Mouse (Mus musculus): ENCODE measurements around the gene Mcl1. TPM values are rescaled to one million over a fixed set of nuclear protein-coding genes. Genes with fewer than 3 reads are reported as not detected.
"Not testable (repeated sequence)": the region's sequence is repeated elsewhere in the genome, so short reads cannot be mapped to it uniquely, and the experiment has no call there.

The Mcl1 gene
- polyA plus RNA-seq, 1 experiment from 2014 or later = 66.8 TPM

GRCm38 (mm10) chr3:95652871-95653270 lies 5.7 kb upstream of the Mcl1 start:
- Histone ChIP-seq H3K27ac (ENCODE audit: low read depth, low read length) (no peak overlapping the region), H3K27me3 (ENCODE audit: control insufficient read depth, insufficient read depth, low read length) (no peaks in the 10 kb centered on the region), H3K4me3 (ENCODE audit: low read depth, low read length) (no peak overlapping the region), H3K9me3 (ENCODE audit: control insufficient read depth, low read length) (no peaks in the 10 kb centered on the region), H3K36me3 (ENCODE audit: control insufficient read depth, insufficient read depth, low read length) (no peaks in the 10 kb centered on the region), H3K4me2 (ENCODE audit: low read depth, low read length, severe bottlenecking) (no peak overlapping the region), H3K4me1 (replicated peaks; ENCODE audit: control insufficient read depth, insufficient read depth, low read length) (no peaks in the 10 kb centered on the region), H3K9ac (ENCODE audit: low read length) (no peak overlapping the region)
- WGBS = 16% methylated on average over 6 of the region's 6 CpGs
- no peak for DNase-seq (ENCODE audit: low spot score)
- ATAC-seq (replicated peaks; ENCODE audit: low FRiP score) = no peak

GRCm38 (mm10) chr3:95653473-95654034 lies 5.0 kb upstream of the Mcl1 start:
- WGBS = 21% methylated on average over 11 of the region's 11 CpGs
- no peak overlapping the region for H3K4me2 ChIP-seq (ENCODE audit: low read depth, low read length, severe bottlenecking)
- no peaks in the 10 kb centered on the region for H3K36me3 ChIP-seq (ENCODE audit: control insufficient read depth, insufficient read depth, low read length)
- no peaks in the 10 kb centered on the region for H3K4me1 ChIP-seq (replicated peaks; ENCODE audit: control insufficient read depth, insufficient read depth, low read length)
- H3K4me3 ChIP-seq (ENCODE audit: low read depth, low read length) = no peak overlapping the region
- no peaks in the 10 kb centered on the region for H3K9me3 ChIP-seq (ENCODE audit: control insufficient read depth, low read length)
- DNase-seq (ENCODE audit: low spot score) (no peak), ATAC-seq (replicated peaks; ENCODE audit: low FRiP score) (no peak)
- H3K27me3 ChIP-seq (ENCODE audit: control insufficient read depth, insufficient read depth, low read length) = no peaks in the 10 kb centered on the region
- no peak overlapping the region for H3K9ac ChIP-seq (ENCODE audit: low read length)
- H3K27ac ChIP-seq (ENCODE audit: low read depth, low read length) = no peak overlapping the region

GRCm38 (mm10) chr3:95654371-95654770 lies 4.2 kb upstream of the Mcl1 start:
- H3K4me2 ChIP-seq (ENCODE audit: low read depth, low read length, severe bottlenecking); H3K4me3 ChIP-seq (ENCODE audit: low read depth, low read length); H3K9ac ChIP-seq (ENCODE audit: low read length); H3K9me3 ChIP-seq (ENCODE audit: control insufficient read depth, low read length); ATAC-seq (replicated peaks; ENCODE audit: low FRiP score); DNase-seq (ENCODE audit: low spot score); H3K36me3 ChIP-seq (ENCODE audit: control insufficient read depth, insufficient read depth, low read length); H3K27ac ChIP-seq (ENCODE audit: low read depth, low read length); H3K27me3 ChIP-seq (ENCODE audit: control insufficient read depth, insufficient read depth, low read length); H3K4me1 ChIP-seq (replicated peaks; ENCODE audit: control insufficient read depth, insufficient read depth, low read length): not testable (repeated sequence)
- WGBS = 86% methylated on average over 3 of the region's 3 CpGs

GRCm38 (mm10) chr3:95655437-95655836 lies 3.2 kb upstream of the Mcl1 start:
- WGBS = 87% methylated on average over 5 of the region's 5 CpGs
- DNase-seq (ENCODE audit: low spot score) = no peak
- no peak overlapping the region for H3K27ac ChIP-seq (ENCODE audit: low read depth, low read length)

GRCm38 (mm10) chr3:95657108-95657507 lies 1.5 kb upstream of the Mcl1 start:
- no peak overlapping the region for H3K4me3 ChIP-seq (ENCODE audit: low read depth, low read length)
- no peaks in the 10 kb centered on the region for H3K9me3 ChIP-seq (ENCODE audit: control insufficient read depth, low read length)
- H3K4me1 ChIP-seq (replicated peaks; ENCODE audit: control insufficient read depth, insufficient read depth, low read length) = peaks cover 11% of the 10 kb centered on the region
- no peak overlapping the region for H3K4me2 ChIP-seq (ENCODE audit: low read depth, low read length, severe bottlenecking)
- H3K36me3 ChIP-seq (ENCODE audit: control insufficient read depth, insufficient read depth, low read length) = peaks cover 7% of the 10 kb centered on the region
- no peaks in the 10 kb centered on the region for H3K27me3 ChIP-seq (ENCODE audit: control insufficient read depth, insufficient read depth, low read length)
- ATAC-seq (replicated peaks; ENCODE audit: low FRiP score) (no peak), DNase-seq (ENCODE audit: low spot score) (no peak)
- WGBS = 88% methylated on average over 3 of the region's 3 CpGs
- H3K27ac ChIP-seq (ENCODE audit: low read depth, low read length) = no peak overlapping the region
- H3K9ac ChIP-seq (ENCODE audit: low read length) = no peak overlapping the region

More at GRCm38 (mm10) chr3:95655437-95655836, 3.2 kb upstream of the Mcl1 start:
- no peak overlapping the region for H3K9ac ChIP-seq (ENCODE audit: low read length)
- no peaks in the 10 kb centered on the region for H3K27me3 ChIP-seq (ENCODE audit: control insufficient read depth, insufficient read depth, low read length)
- no peaks in the 10 kb centered on the region for H3K4me1 ChIP-seq (replicated peaks; ENCODE audit: control insufficient read depth, insufficient read depth, low read length)
- no peaks in the 10 kb centered on the region for H3K9me3 ChIP-seq (ENCODE audit: control insufficient read depth, low read length)
- no peak overlapping the region for H3K4me2 ChIP-seq (ENCODE audit: low read depth, low read length, severe bottlenecking)
- H3K4me3 ChIP-seq (ENCODE audit: low read depth, low read length) = no peak overlapping the region
- H3K36me3 ChIP-seq (ENCODE audit: control insufficient read depth, insufficient read depth, low read length) = no peaks in the 10 kb centered on the region
- ATAC-seq (replicated peaks; ENCODE audit: low FRiP score) = no peak

GRCm38 (mm10) chr3:95657711-95658110 lies 877 bp upstream of the Mcl1 start:
- Histone ChIP-seq H3K27ac (ENCODE audit: low read depth, low read length) (no peak overlapping the region), H3K4me1 (replicated peaks; ENCODE audit: control insufficient read depth, insufficient read depth, low read length) (peaks cover 11% of the 10 kb centered on the region), H3K36me3 (ENCODE audit: control insufficient read depth, insufficient read depth, low read length) (peaks cover 7% of the 10 kb centered on the region), H3K9ac (ENCODE audit: low read length) (no peak overlapping the region), H3K4me2 (ENCODE audit: low read depth, low read length, severe bottlenecking) (peak overlapping the region; percentile 64; the same call in 1 of the 2 replicates), H3K4me3 (ENCODE audit: low read depth, low read length) (peak overlapping the region; percentile 99; the same call in 1 of the 2 replicates), H3K9me3 (ENCODE audit: control insufficient read depth, low read length) (no peaks in the 10 kb centered on the region), H3K27me3 (ENCODE audit: control insufficient read depth, insufficient read depth, low read length) (no peaks in the 10 kb centered on the region)
- WGBS = 90% methylated on average over 3 of the region's 3 CpGs
- ATAC-seq (replicated peaks; ENCODE audit: low FRiP score) (no peak), DNase-seq (ENCODE audit: low spot score) (no peak)

- WGBS = under 1% methylated on average over 84 of the region's 113 CpGs
- peaks cover 11% of the 10 kb centered on the region for H3K4me1 ChIP-seq (replicated peaks; ENCODE audit: control insufficient read depth, insufficient read depth, low read length)
- DNase-seq (ENCODE audit: low spot score) = peak; percentile 88
Observed at GRCm38 (mm10) chr3:95658868-95659712, 502 bp downstream of the Mcl1 start.

GRCm38 (mm10) chr3:95659948-95660347 lies 1.4 kb downstream of the Mcl1 start:
- Histone ChIP-seq H3K4me1 (replicated peaks; ENCODE audit: control insufficient read depth, insufficient read depth, low read length) (peaks cover 11% of the 10 kb centered on the region), H3K9ac (ENCODE audit: low read length) (peak overlapping the region; percentile 99), H3K27me3 (ENCODE audit: control insufficient read depth, insufficient read depth, low read length) (no peaks in the 10 kb centered on the region), H3K9me3 (ENCODE audit: control insufficient read depth, low read length) (no peaks in the 10 kb centered on the region), H3K36me3 (ENCODE audit: control insufficient read depth, insufficient read depth, low read length) (peaks cover 15% of the 10 kb centered on the region), H3K4me2 (ENCODE audit: low read depth, low read length, severe bottlenecking) (peak overlapping the region; percentile 64), H3K4me3 (ENCODE audit: low read depth, low read length) (peak overlapping the region; percentile 99), H3K27ac (ENCODE audit: low read depth, low read length) (peak overlapping the region; percentile 97)
- DNase-seq (ENCODE audit: low spot score) (no peak), ATAC-seq (replicated peaks; ENCODE audit: low FRiP score) (no peak)
- WGBS = 6% methylated on average over 8 of the region's 8 CpGs

More at GRCm38 (mm10) chr3:95658868-95659712, 502 bp downstream of the Mcl1 start:
- Histone ChIP-seq H3K9ac (ENCODE audit: low read length) (peak overlapping the region; percentile 99), H3K4me3 (ENCODE audit: low read depth, low read length) (peak overlapping the region; percentile 99), H3K27me3 (ENCODE audit: control insufficient read depth, insufficient read depth, low read length) (no peaks in the 10 kb centered on the region), H3K36me3 (ENCODE audit: control insufficient read depth, insufficient read depth, low read length) (peaks cover 13% of the 10 kb centered on the region), H3K9me3 (ENCODE audit: control insufficient read depth, low read length) (no peaks in the 10 kb centered on the region), H3K27ac (ENCODE audit: low read depth, low read length) (peak overlapping the region; percentile 97), H3K4me2 (ENCODE audit: low read depth, low read length, severe bottlenecking) (peak overlapping the region; percentile 64)
- peak; percentile 74 for ATAC-seq (replicated peaks; ENCODE audit: low FRiP score)
